Mouse (Mus musculus) hindbrain, embryonic 16.5 days (tissue): Measurements from ENCODE around the gene Gm36210. TPM values are rescaled to one million over a fixed set of nuclear protein-coding genes. Genes with fewer than 3 reads are reported as not detected.

Experiments used
- ATAC-seq: fragments of 200-750 bp; cut with Nextera tagmentation; 2 replicates; pipeline ENCODE4 v1.8.0; 2017; ENCODE audit warnings: moderate TSS enrichment, moderate library complexity
- H3K27ac ChIP-seq: fragments of 300-500 bp; sonication (generic); 2 replicates; pipeline ENCODE4 v1.5.1; 2014; ENCODE audit warnings: low read depth, mild to moderate bottlenecking, control low read depth, low read length, moderate library complexity
- H3K27me3 ChIP-seq: fragments of 300-500 bp; sonication (generic); replicated peaks from 2 replicates; pipeline ENCODE4 v1.6.1; 2014; ENCODE audit warnings: low read length; ENCODE audit not compliant: control insufficient read depth, insufficient read depth
- H3K36me3 ChIP-seq: fragments of 300-500 bp; sonication (generic); 2 replicates; pipeline ENCODE4 v1.6.1; 2014; ENCODE audit warnings: mild to moderate bottlenecking, low read length, moderate library complexity, mixed read lengths; ENCODE audit not compliant: control insufficient read depth, insufficient read depth
- H3K4me1 ChIP-seq: fragments of 300-500 bp; sonication (generic); 2 replicates; pipeline ENCODE4 v1.6.1; 2014; ENCODE audit warnings: low read depth, low read length; ENCODE audit not compliant: control insufficient read depth, insufficient read depth
- H3K4me2 ChIP-seq: fragments of 300-500 bp; sonication (generic); 2 replicates; pipeline ENCODE4 v1.6.1; 2014; ENCODE audit warnings: mild to moderate bottlenecking, low read length, control low read depth, moderate library complexity
- H3K4me3 ChIP-seq: fragments of 300-500 bp; sonication (generic); 2 replicates; pipeline ENCODE4 v1.5.1; 2014; ENCODE audit warnings: mild to moderate bottlenecking, low read length, control low read depth, moderate library complexity
- H3K9ac ChIP-seq: fragments of 300-500 bp; sonication (generic); 2 replicates; pipeline ENCODE4 v1.6.1; 2014; ENCODE audit warnings: low read depth, mild to moderate bottlenecking, control low read depth, low read length, moderate library complexity
- H3K9me3 ChIP-seq: fragments of 300-500 bp; sonication (generic); 2 replicates; pipeline ENCODE4 v1.6.1; 2014; ENCODE audit warnings: mild to moderate bottlenecking, low read length, moderate library complexity; ENCODE audit not compliant: control insufficient read depth
- WGBS: fragments of 180-500 bp; shearing (Covaris S2); extraction: QIAGEN DNeasy Blood & Tissue Kit; methylation state at CpG from one replicate; pipeline ENCODE4 v1.1.7; 2014; 5-methylcytosine and 5-hydroxymethylcytosine counted together
- polyA plus RNA-seq: library from polyadenylated mRNA; unstranded; fragments of >200 nt; fragmentation: Nextera tagmentation; extraction: Ambion mirVana; gene quantifications from 2 replicates; pipeline ENCODE4 v1.2.1, GENCODE M21; 2015

Gene Gm36210
- polyA plus RNA-seq, 1 experiment from 2014 or later = 0.48 TPM

DNA sequence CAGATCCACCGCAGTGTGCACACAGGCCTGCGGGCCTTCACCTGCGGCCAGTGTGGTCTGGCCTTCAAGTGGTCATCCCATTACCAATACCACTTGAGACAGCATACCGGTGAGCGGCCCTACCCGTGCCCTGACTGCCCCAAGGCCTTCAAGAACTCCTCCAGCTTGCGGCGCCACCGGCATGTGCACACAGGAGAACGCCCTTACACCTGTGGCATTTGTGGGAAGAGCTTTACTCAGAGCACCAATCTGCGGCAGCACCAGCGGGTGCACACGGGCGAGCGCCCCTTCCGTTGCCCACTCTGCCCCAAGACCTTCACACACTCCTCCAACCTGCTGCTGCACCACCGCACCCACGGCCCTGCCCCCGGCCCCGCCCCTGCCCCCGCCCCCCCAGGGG lies 12.8 kb upstream of the Gm36210 start:
- WGBS = 86% methylated on average over 15 of the region's 21 CpGs
- H3K4me1 ChIP-seq = peaks cover 40% of the 10 kb centered on the region
- no peaks in the 10 kb centered on the region for H3K27me3 ChIP-seq
- ATAC-seq = no peak
- H3K36me3 ChIP-seq = peaks cover 24% of the 10 kb centered on the region
- H3K4me2 ChIP-seq = no peak overlapping the region
- no peaks in the 10 kb centered on the region for H3K9me3 ChIP-seq
- H3K27ac ChIP-seq = no peak overlapping the region
- no peak overlapping the region; the same call in 1 of the 2 replicates for H3K9ac ChIP-seq
- H3K4me3 ChIP-seq = no peak overlapping the region

GRCm38 (mm10) chr7:4918681-4919080 lies 12.4 kb upstream of the Gm36210 start:
- Histone ChIP-seq H3K9ac (no peak overlapping the region; the same call in 1 of the 2 replicates), H3K9me3 (no peaks in the 10 kb centered on the region), H3K4me3 (no peak overlapping the region), H3K36me3 (peaks cover 24% of the 10 kb centered on the region), H3K4me1 (peaks cover 37% of the 10 kb centered on the region), H3K27ac (no peak overlapping the region), H3K27me3 (no peaks in the 10 kb centered on the region), H3K4me2 (no peak overlapping the region)
- ATAC-seq = no peak
- WGBS = 92% methylated on average over 15 of the region's 15 CpGs

DNA sequence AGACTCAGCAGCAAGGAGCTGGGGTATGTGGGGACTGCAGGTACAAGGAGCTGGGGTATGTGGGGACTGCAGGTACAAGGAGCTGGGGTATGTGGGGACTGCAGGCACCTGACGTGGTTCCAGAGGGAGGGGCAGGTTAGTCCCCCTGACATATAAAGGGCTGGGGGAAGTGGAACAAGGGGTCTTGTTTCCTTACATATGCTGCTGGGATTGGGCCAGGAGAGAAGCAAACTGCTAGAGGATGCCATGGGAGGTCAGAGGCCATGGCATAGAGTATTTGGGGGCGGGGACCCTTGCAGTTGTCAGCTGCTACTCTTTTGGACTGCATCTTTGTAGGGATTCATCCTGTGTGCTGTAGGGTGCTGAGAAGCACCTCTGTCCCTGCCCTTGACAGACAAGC lies 11.2 kb upstream of the Gm36210 start:
- peaks cover 32% of the 10 kb centered on the region for H3K4me1 ChIP-seq
- ATAC-seq = no peak
- no peaks in the 10 kb centered on the region for H3K27me3 ChIP-seq
- no peaks in the 10 kb centered on the region for H3K9me3 ChIP-seq
- no peak overlapping the region for H3K4me2 ChIP-seq
- WGBS = 87% methylated on average over 2 of the region's 2 CpGs
- H3K27ac ChIP-seq = no peak overlapping the region
- no peak overlapping the region for H3K4me3 ChIP-seq
- H3K36me3 ChIP-seq = peaks cover 24% of the 10 kb centered on the region
- no peak overlapping the region for H3K9ac ChIP-seq

GRCm38 (mm10) chr7:4915669-4916416 lies 9.5 kb upstream of the Gm36210 start:
- peak; percentile 49 for ATAC-seq
- 12% methylated on average over 14 of the region's 14 CpGs for WGBS

DNA sequence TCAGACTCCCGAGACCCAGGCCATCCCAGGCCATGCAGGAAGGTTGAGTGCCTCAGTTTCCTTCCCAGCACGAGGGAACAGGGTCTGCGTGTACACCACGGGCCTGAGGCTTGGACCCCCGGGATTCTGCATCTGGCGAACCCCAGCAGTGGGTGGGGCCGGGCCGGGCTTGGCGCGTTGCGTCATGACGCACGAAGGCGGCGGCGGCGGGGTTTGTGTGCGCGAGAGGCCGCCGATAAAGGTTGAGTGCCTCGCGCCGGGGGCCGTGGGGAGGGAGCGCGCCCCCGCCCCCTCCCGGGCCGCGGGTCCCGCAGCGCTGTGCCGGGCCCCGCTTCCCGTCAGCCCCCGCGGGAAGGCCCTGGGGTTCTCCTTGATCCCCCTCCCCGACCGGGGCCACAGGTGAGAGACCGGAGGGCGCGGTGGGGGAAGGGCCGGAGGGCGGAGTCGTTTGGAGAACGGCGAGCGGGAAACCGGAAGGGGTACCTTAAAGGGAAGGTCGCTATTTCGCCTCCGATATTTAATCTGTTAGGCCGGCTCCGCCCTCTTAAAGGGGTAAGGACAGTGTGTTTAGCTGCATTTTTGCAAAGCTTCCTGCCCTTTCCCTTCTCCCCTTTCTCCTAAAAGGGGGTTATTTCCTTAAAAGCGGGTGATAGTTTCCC lies 8.8 kb upstream of the Gm36210 start, which contains the start of gene Zfp628:
Zfp628 (plus strand) TSS at position 211 of the 659 bp plus-strand sequence.
- Histone ChIP-seq H3K4me3 (peak within 1 kb of the TSS; percentile 75), H3K4me2 (peak within 1 kb of the TSS; percentile 78), H3K27me3 (no peaks in the 10 kb centered on the region), H3K9ac (peak within 1 kb of the TSS; percentile 94), H3K4me1 (peaks cover 19% of the 10 kb centered on the region), H3K36me3 (peaks cover 15% of the 10 kb centered on the region), H3K27ac (peak within 1 kb of the TSS; percentile 99), H3K9me3 (no peaks in the 10 kb centered on the region)
- peak; percentile 92 for ATAC-seq
- under 1% methylated on average over 41 of the region's 56 CpGs for WGBS

More at GRCm38 (mm10) chr7:4915669-4916416, 9.5 kb upstream of the Gm36210 start:
- Histone ChIP-seq H3K27ac (peak overlapping the region; percentile 99), H3K36me3 (peaks cover 22% of the 10 kb centered on the region), H3K27me3 (no peaks in the 10 kb centered on the region), H3K9ac (peak overlapping the region; percentile 94), H3K9me3 (no peaks in the 10 kb centered on the region), H3K4me1 (peaks cover 19% of the 10 kb centered on the region), H3K4me3 (peak overlapping the region; percentile 75), H3K4me2 (peak overlapping the region; percentile 78)

GRCm38 (mm10) chr7:4912248-4912647 lies 5.9 kb upstream of the Gm36210 start:
- Histone ChIP-seq H3K4me2 (no peak overlapping the region; the same call in 1 of the 2 replicates), H3K9ac (no peak overlapping the region), H3K27ac (no peak overlapping the region), H3K36me3 (no peaks in the 10 kb centered on the region), H3K4me3 (peak overlapping the region; percentile 14), H3K4me1 (peaks cover 19% of the 10 kb centered on the region), H3K27me3 (no peaks in the 10 kb centered on the region), H3K9me3 (no peaks in the 10 kb centered on the region)
- no peak for ATAC-seq
- WGBS = 65% methylated on average over 5 of the region's 5 CpGs

DNA sequence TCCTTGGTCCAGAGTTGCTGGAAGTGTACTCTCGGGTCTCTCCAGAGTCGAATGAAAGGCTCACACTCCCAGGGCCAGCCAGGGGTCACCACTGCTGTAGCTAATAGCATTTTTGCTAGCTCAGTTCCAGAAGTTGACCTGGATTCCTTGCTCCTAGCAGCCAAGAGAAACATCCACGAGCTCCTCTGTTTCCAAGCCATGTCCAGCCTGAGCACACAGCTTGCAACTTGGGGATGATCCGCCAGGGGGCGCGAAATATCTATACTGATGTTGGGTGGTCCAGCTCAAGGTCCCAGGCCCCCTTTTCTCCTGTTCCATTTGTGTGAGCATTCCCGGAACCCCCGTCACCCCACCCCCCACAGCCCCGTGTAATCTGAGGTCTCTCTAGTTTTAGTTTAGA lies 5.2 kb upstream of the Gm36210 start:
- Histone ChIP-seq H3K4me1 (peaks cover 12% of the 10 kb centered on the region), H3K9me3 (no peaks in the 10 kb centered on the region), H3K27me3 (no peaks in the 10 kb centered on the region), H3K4me2 (peak overlapping the region; percentile 2; the same call in 1 of the 2 replicates), H3K9ac (no peak overlapping the region; the same call in 1 of the 2 replicates), H3K4me3 (no peak overlapping the region; the same call in 1 of the 2 replicates), H3K36me3 (no peaks in the 10 kb centered on the region), H3K27ac (no peak overlapping the region)
- WGBS = 39% methylated on average over 9 of the region's 9 CpGs
- ATAC-seq = no peak

DNA sequence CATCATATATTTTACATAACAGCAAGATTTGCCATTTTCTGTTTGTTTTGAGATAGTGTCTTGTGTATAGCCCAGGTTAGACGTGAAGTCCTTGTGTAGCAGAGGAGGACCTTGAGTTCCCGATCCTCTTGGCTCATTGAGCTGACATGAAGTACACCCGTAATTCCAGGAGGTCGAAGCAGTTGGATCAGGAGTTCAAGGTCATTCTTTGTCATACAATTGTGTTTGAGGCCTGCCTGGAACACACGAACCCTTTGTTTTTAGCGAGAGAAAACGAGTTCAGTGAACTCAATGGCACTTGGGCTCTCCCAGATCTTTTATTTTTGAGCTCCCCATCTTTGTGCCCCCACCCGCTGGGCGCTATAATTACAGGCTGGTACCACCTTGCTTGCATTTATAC lies 3.9 kb downstream of the Gm36210 start:
- Histone ChIP-seq H3K4me2 (no peak overlapping the region), H3K9ac (no peak overlapping the region), H3K9me3 (peaks cover 3% of the 10 kb centered on the region; the same call in 1 of the 2 replicates), H3K36me3 (no peaks in the 10 kb centered on the region), H3K4me3 (no peak overlapping the region), H3K27ac (no peak overlapping the region), H3K4me1 (peaks cover 10% of the 10 kb centered on the region), H3K27me3 (no peaks in the 10 kb centered on the region)
- no peak for ATAC-seq
- 79% methylated on average over 9 of the region's 9 CpGs for WGBS

GRCm38 (mm10) chr7:4901171-4901570 lies 5.1 kb downstream of the Gm36210 start:
- no peaks in the 10 kb centered on the region for H3K36me3 ChIP-seq
- peaks cover 3% of the 10 kb centered on the region; the same call in 1 of the 2 replicates for H3K9me3 ChIP-seq
- H3K9ac ChIP-seq = no peak overlapping the region
- no peak overlapping the region for H3K4me3 ChIP-seq
- no peak overlapping the region for H3K27ac ChIP-seq
- no peak for ATAC-seq
- 54% methylated on average over 8 of the region's 8 CpGs for WGBS
- H3K4me2 ChIP-seq = no peak overlapping the region; the same call in 1 of the 2 replicates
- peaks cover 10% of the 10 kb centered on the region for H3K4me1 ChIP-seq
- H3K27me3 ChIP-seq = no peaks in the 10 kb centered on the region
